Mouse (Mus musculus) spleen, adult 2 months (tissue): ENCODE data around the gene Ctnna2. TPM values are rescaled to one million over a fixed set of nuclear protein-coding genes. Genes with fewer than 3 reads are reported as not detected.

Experiments
- DNase-seq, 2 experiments: peaks; one replicate each; pipeline versions ENCODE4 v3.0.0 to v3.0.0-alpha.2; 2012 to 2021; ENCODE audit warnings: low spot score in 2 of 2, low read depth in 1 of 2
- H3K27ac ChIP-seq: fragments of 200-500 bp; 2 replicates; pipeline ENCODE4 v1.5.1; 2012; ENCODE audit warnings: low read length, inconsistent platforms; ENCODE audit not compliant: insufficient read depth
- H3K27me3 ChIP-seq: fragments of 200-500 bp; 2 replicates; pipeline ENCODE4 v1.6.1; 2012; ENCODE audit warnings: mild to moderate bottlenecking, moderate library complexity, low read length, inconsistent platforms; ENCODE audit not compliant: control insufficient read depth, insufficient read depth
- H3K36me3 ChIP-seq: fragments of 200-500 bp; 2 replicates; pipeline ENCODE4 v1.6.1; 2012; ENCODE audit warnings: mild to moderate bottlenecking, low read length, inconsistent platforms; ENCODE audit not compliant: control insufficient read depth, insufficient read depth
- H3K4me1 ChIP-seq: fragments of 200-500 bp; 2 replicates; pipeline ENCODE4 v1.6.1; 2011; ENCODE audit warnings: inconsistent platforms; ENCODE audit not compliant: control insufficient read depth, insufficient read depth, insufficient read length
- H3K4me3 ChIP-seq: fragments of 200-500 bp; 2 replicates; pipeline ENCODE4 v1.5.1; 2011; ENCODE audit warnings: mild to moderate bottlenecking, inconsistent platforms; ENCODE audit not compliant: insufficient read depth, insufficient read length; ENCODE audit errors: extremely low read depth
- CTCF ChIP-seq: fragments of 200-500 bp; IDR thresholded peaks from 2 replicates; pipeline ENCODE4 v1.5.1; 2011; ENCODE audit warnings: mild to moderate bottlenecking, inconsistent platforms; ENCODE audit not compliant: insufficient read depth, insufficient read length, insufficient replicate concordance; ENCODE audit errors: extremely low read depth
- POLR2A ChIP-seq: fragments of 200-500 bp; IDR thresholded peaks from 2 replicates; pipeline ENCODE4 v1.6.1; 2011; ENCODE audit warnings: low read depth, low read length, inconsistent platforms
- WGBS: fragments of 180-500 bp; shearing (Covaris S2); methylation state at CpG from one replicate; pipeline ENCODE4 v1.1.7; 2018; 5-methylcytosine and 5-hydroxymethylcytosine counted together
- polyA plus RNA-seq: library from polyadenylated mRNA; depleted of rRNA; stranded (reverse); fragments of >200 nt; gene quantifications from 2 replicates; pipeline ENCODE4 v1.2.3, GENCODE M21; 2012

The Ctnna2 gene
- polyA plus RNA-seq, 1 experiment = 0.05 TPM

DNA sequence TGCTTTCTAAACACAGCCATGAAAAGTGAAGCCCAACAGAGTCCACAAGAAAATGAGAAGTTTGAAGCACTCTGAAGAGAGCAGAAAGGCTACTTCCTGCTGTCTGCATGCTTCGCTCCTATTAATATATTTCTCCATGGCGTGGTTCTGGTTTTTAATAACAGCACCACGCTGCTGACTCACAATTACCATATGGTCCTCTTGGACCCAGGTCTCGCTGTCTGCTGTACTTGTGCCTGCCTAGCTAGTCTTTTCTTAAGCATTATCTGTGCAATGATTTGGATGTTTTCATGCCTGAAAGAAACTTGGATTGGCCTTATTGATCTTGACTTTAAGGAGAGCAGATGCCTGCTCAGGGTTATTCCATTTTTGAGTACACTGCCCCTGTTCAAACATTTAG is 28.2 kb downstream of the Ctnna2 start:
- Histone ChIP-seq H3K36me3 (no peaks in the 10 kb centered on the region), H3K4me3 (no peak overlapping the region), H3K4me1 (no peaks in the 10 kb centered on the region), H3K27ac (no peak overlapping the region), H3K27me3 (no peaks in the 10 kb centered on the region)
- WGBS = 62% methylated on average over 4 of the region's 4 CpGs
- no peak for TF ChIP-seq POLR2A
- TF ChIP-seq CTCF = no peak
- no peak for DNase-seq

DNA sequence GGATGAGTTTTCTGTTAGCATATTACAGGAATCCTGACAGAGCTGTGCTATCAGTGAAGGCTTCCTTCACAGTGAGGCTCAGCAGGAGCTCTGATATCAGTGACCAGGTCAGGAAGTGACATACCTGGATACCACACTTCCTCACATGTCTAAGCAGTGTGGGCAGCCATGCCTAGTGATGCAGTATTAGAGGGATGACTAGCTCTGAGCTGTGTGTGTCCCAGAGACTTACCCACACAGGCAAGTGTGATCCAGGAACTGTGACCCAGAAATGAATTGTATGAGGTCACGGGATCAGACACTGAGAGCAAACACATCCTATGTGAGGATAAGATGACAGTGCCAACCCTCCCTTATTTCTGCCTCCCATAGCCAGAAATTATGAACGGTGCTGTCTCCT is 28.8 kb downstream of the Ctnna2 start:
- Histone ChIP-seq H3K27me3 (no peaks in the 10 kb centered on the region), H3K27ac (no peak overlapping the region), H3K36me3 (no peaks in the 10 kb centered on the region), H3K4me3 (no peak overlapping the region), H3K4me1 (no peaks in the 10 kb centered on the region)
- TF ChIP-seq POLR2A = no peak
- TF ChIP-seq CTCF = no peak
- DNase-seq = no peak
- WGBS = 81% methylated on average over 2 of the region's 2 CpGs

DNA sequence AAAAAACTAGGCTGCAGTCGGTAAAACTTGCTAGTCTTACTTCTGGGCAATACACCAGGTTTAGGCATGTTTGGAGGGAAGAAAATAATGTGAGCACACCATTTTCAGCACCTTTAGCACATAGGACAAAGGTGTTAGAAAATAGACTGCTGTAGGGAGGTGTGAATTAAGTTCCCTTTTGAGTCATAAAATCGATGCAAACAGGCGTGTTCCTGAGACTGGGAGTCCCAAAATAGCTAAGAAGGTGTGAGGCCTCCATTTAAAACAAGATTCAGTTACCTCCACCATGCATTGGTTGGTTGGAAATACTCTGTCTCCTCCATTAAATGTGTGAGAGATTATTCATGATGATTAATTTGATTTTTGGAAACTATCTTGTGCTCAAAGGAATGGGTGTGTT is 50.1 kb downstream of the Ctnna2 start:
- 71% methylated on average over 3 of the region's 3 CpGs for WGBS
- no peak for DNase-seq
- H3K27me3 ChIP-seq = no peaks in the 10 kb centered on the region
- H3K4me1 ChIP-seq = no peaks in the 10 kb centered on the region
- no peak overlapping the region for H3K27ac ChIP-seq
- TF ChIP-seq POLR2A (no peak), CTCF (no peak)
- no peak overlapping the region for H3K4me3 ChIP-seq
- H3K36me3 ChIP-seq = no peaks in the 10 kb centered on the region

DNA sequence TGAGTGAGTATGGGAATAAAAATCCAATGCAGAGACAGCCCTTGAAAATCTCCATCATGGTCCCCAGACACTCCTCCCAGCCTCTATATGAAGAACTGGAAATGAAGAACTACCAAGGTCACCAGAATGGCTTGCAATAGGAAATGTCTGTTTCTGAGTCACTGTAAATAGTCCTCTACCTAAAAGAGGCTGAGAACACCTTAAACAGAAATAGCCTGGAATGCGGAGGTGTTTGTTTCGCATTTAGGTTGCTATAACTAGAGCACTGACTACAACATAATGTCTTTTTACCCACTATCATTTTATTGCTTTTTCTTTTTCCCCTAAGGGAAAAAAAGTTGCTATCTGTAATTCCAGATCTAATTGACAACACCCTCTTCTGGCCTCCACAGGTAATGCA is 106.3 kb downstream of the Ctnna2 start:
- H3K27me3 ChIP-seq = no peaks in the 10 kb centered on the region
- WGBS = 94% methylated on average over 2 of the region's 2 CpGs

DNA sequence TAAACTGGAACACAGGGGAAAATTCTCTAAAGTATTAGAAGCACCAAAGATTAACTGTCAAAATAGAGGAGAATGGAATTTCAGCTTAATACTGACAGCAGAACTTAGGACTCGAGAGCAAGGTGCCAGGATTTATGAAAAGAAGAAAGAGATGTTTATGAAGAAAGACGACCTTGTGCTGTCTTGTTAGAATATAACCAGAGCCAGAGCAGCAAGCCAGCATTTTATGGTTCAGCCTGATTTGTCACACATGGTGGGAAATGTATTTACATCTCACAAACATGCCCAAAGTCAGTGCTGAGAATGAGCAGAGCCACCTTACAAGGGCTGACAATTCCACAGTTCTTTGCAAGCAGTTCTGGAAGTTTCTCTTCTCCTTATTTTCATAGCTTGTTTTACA is 110.2 kb downstream of the Ctnna2 start:
- Histone ChIP-seq H3K4me1 (no peaks in the 10 kb centered on the region), H3K27ac (no peak overlapping the region), H3K36me3 (no peaks in the 10 kb centered on the region), H3K4me3 (no peak overlapping the region), H3K27me3 (no peaks in the 10 kb centered on the region)
- TF ChIP-seq CTCF (no peak), POLR2A (no peak)
- no peak for DNase-seq
- WGBS = 64% methylated on average over 2 of the region's 2 CpGs

More for the DNA sequence above, 106.3 kb downstream of the Ctnna2 start:
- Histone ChIP-seq H3K4me1 (no peaks in the 10 kb centered on the region), H3K4me3 (no peak overlapping the region), H3K27ac (no peak overlapping the region), H3K36me3 (no peaks in the 10 kb centered on the region)
- TF ChIP-seq CTCF (no peak), POLR2A (no peak)
- DNase-seq = no peak

DNA sequence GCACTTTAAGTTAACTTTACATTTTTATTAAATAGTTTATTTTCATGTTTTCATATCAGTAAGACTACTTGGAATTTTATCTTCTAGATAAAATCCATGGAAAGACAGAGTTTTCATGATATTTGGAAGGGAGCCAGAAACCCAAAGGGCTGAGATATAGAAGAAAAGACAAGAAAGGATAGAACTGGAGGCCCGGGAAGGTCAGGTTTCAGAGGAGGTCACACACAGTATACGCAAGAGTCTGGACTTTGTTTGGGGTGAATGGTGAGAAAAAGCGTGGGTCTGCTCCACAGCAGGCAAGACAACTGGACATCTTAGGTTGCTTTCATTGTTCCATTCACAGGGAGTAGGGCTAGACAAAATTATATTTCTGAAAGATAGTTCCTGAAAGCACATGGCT is 111.4 kb downstream of the Ctnna2 start:
- no peak for DNase-seq
- Histone ChIP-seq H3K4me3 (no peak overlapping the region), H3K4me1 (no peaks in the 10 kb centered on the region), H3K27me3 (no peaks in the 10 kb centered on the region), H3K36me3 (no peaks in the 10 kb centered on the region), H3K27ac (no peak overlapping the region)
- no peak for TF ChIP-seq POLR2A
- TF ChIP-seq CTCF = no peak
- WGBS = 80% methylated on average over 3 of the region's 3 CpGs

DNA sequence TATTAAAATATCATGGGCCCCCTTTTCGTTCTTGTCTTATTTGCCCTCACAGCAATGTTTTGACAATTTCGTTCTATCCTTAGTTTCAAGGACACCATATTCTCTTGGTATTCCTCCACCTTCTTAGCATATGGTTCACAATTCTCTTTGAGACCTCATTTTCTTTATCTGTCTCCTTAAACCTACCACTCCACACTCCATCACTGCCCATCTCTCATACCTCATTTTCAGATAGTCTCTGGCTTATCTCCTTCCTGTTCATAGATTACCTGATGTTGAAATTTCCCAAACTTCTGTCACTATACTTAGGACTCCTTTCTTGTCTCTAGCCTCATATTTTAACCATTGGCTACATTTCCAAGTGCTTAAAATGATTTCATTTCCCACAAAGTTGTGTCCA is 116.1 kb downstream of the Ctnna2 start:
- Histone ChIP-seq H3K27ac (no peak overlapping the region), H3K4me3 (no peak overlapping the region), H3K4me1 (no peaks in the 10 kb centered on the region), H3K27me3 (no peaks in the 10 kb centered on the region), H3K36me3 (no peaks in the 10 kb centered on the region)
- DNase-seq = no peak
- WGBS = 77% methylated on average over 2 of the region's 2 CpGs
- TF ChIP-seq CTCF = no peak
- TF ChIP-seq POLR2A = no peak

DNA sequence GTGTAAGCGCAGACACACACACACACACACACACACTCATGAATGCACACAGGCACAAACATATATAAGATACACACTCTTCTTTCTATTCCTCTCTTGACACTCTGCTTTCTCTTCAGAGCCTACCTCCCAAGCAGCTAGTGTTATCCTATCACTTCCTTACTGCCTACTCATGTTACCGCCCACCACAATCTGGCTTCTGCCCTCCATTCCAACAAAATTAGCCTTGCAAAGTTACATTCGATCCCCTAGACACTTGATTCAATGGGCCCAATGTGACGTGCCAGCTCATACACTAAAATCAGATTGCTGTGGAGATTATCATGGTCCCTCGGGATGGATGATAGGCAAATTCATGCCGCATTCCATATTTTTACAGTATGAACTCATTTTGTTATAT is 116.7 kb downstream of the Ctnna2 start:
- no peak for TF ChIP-seq CTCF
- TF ChIP-seq POLR2A = no peak

More for the DNA sequence above, 116.7 kb downstream of the Ctnna2 start:
- no peaks in the 10 kb centered on the region for H3K36me3 ChIP-seq
- WGBS = 88% methylated on average over 6 of the region's 6 CpGs
- no peaks in the 10 kb centered on the region for H3K27me3 ChIP-seq
- DNase-seq = no peak
- H3K27ac ChIP-seq = no peak overlapping the region
- H3K4me1 ChIP-seq = no peaks in the 10 kb centered on the region
- H3K4me3 ChIP-seq = no peak overlapping the region
